ENCODE assay signal across 8 mouse cellular contexts in genomic region chr15:96699521-96700511, GRCm38 (mm10). TPM values are rescaled to one million over a fixed set of nuclear protein-coding genes. Genes with fewer than 3 reads are reported as not detected.
DNase-seq lines count a peak whose midpoint lies in the region; ATAC-seq and TF ChIP-seq lines count a peak whose summit lies in the region.

Gene Slc38a2, minus strand, starts transcription at chr15:96699730.

- peak; percentile 89 for ATAC-seq in forebrain, postnatal 0 days
- peak; percentile 61 for ATAC-seq in neutrophil, adult 5-6 weeks (ENCODE audit: extremely low read depth, insufficient number of reproducible peaks, low FRiP score, poor library complexity, severe bottlenecking)

- H3K4me3 ChIP-seq in ES-E14 (ENCODE audit: insufficient read depth in 1 of 2, low read depth in 1 of 2, low read length in 2 of 2, poor library complexity in 1 of 2, severe bottlenecking in 1 of 2), result peak within 1 kb of the TSS; percentile 67 to 100
- H3K4me3 ChIP-seq in forebrain, postnatal 0 days (ENCODE audit: low read depth, low read length), result peak within 1 kb of the TSS; percentile 88
- H3K4me3 ChIP-seq in layer of hippocampus, adult 2 months, result peak within 1 kb of the TSS; percentile 93
- H3K4me3 ChIP-seq in lung, adult 2 months (replicated peaks; ENCODE audit: extremely low read depth, low read depth, low read length), result peak within 1 kb of the TSS; percentile 97

- peak within 1 kb of the TSS; percentile 100 for H3K9ac ChIP-seq in ES-E14 (ENCODE audit: insufficient read depth, low read depth, low read length, poor library complexity, severe bottlenecking)
- H3K9ac ChIP-seq in forebrain, postnatal 0 days, result peak within 1 kb of the TSS; percentile 100

- no peak for DNase-seq in ES-E14 (ENCODE audit: low read depth, low spot score)
- DNase-seq in cerebellum, adult 18-20 months, result peak; percentile 94 to 95
- peak; percentile 93 for DNase-seq in forebrain, postnatal 0 days
- peak; percentile 93 to 94 for DNase-seq in heart, postnatal 36 days
- DNase-seq in layer of hippocampus, adult 2 months (ENCODE audit: low spot score in 2 of 2), result peak; percentile 84 to 86
- DNase-seq in lung, adult 2 months, result peak; percentile 92
- peak; percentile 91 to 93 for DNase-seq in thymus, adult 18-20 months

- H3K9me3 ChIP-seq in ES-E14 (ENCODE audit: control insufficient read depth, insufficient read depth, low read depth, low read length), result no peaks in the 10 kb centered on the region
- no peaks in the 10 kb centered on the region for H3K9me3 ChIP-seq in forebrain, postnatal 0 days (ENCODE audit: low read length)

- WGBS in forebrain, postnatal 0 days, result under 1% methylated on average over 70 of the region's 76 CpGs
- WGBS in lung, adult 2 months, result under 1% methylated on average over 73 of the region's 76 CpGs

- no peaks in the 10 kb centered on the region for H3K27me3 ChIP-seq in forebrain, postnatal 0 days (ENCODE audit: insufficient read depth, low read length)

- in situ Hi-C loops in ES-E14 (cut with MboI; ENCODE audit: low sequenced_read_pairs in 2 of 2, unreplicated experiment in 2 of 2), result no loop called here

- intact Hi-C loops in heart, postnatal 36 days (cut with DNase I), result loop anchor here (2.0 to 10.0 kb wide), 5 partner anchors 49 to 1082 kb away; partner anchors contain the start of gene Arid2

- H3K4me1 ChIP-seq in ES-E14 (ENCODE audit: control insufficient read depth in 2 of 2, insufficient read depth in 2 of 2, low read length in 2 of 2, poor library complexity in 1 of 2), result peaks cover 6 to 19% of the 10 kb centered on the region in 2 experiments
- peaks cover 10% of the 10 kb centered on the region; the same call in 1 of the 2 replicates for H3K4me1 ChIP-seq in forebrain, postnatal 0 days (ENCODE audit: insufficient read depth)
- H3K4me1 ChIP-seq in lung, adult 2 months (ENCODE audit: control insufficient read depth, insufficient read depth, low read length), result peaks cover 9% of the 10 kb centered on the region; the same call in 1 of the 2 replicates

- H3K4me2 ChIP-seq in forebrain, postnatal 0 days (ENCODE audit: low read depth), result peak within 1 kb of the TSS; percentile 67

- H3K27ac ChIP-seq in ES-E14 (ENCODE audit: insufficient read depth, low read depth, low read length, poor library complexity, severe bottlenecking), result peak within 1 kb of the TSS; percentile 99
- H3K27ac ChIP-seq in forebrain, postnatal 0 days (ENCODE audit: low read depth, low read length), result peak within 1 kb of the TSS; percentile 100
- peak within 1 kb of the TSS; percentile 100 for H3K27ac ChIP-seq in layer of hippocampus, adult 2 months

- TF ChIP-seq CTCF in forebrain, postnatal 0 days (IDR thresholded peaks at IDR 0.05; ENCODE audit: low read depth), result peak; percentile 36; the same call in 1 of the 2 replicates
- TF ChIP-seq CTCF in layer of hippocampus, adult 2 months (conservative IDR thresholded peaks at IDR 0.05), result peak; percentile 54
- no peak for TF ChIP-seq CTCF in lung, adult 2 months (IDR thresholded peaks at IDR 0.05; ENCODE audit: insufficient read depth, low read length)

- H3K36me3 ChIP-seq in ES-E14 (ENCODE audit: control insufficient read depth, insufficient read depth, low read length, poor library complexity, severe bottlenecking), result peaks cover 34% of the 10 kb centered on the region
- H3K36me3 ChIP-seq in forebrain, postnatal 0 days (ENCODE audit: insufficient read depth), result peaks cover 14% of the 10 kb centered on the region

- TF ChIP-seq POLR2A in lung, adult 2 months (IDR thresholded peaks at IDR 0.05; ENCODE audit: borderline replicate concordance, extremely low read depth, low read depth, low read length), result peak; percentile 98

TF ChIP-seq in ES-E14, 5 proteins besides CTCF, POLR2A, EP300 and RAD21:
- TF ChIP-seq CHD2 (IDR thresholded peaks at IDR 0.05; ENCODE audit: low read depth, low read length), result no peak
- peak; percentile 37; the same call in 1 of the 2 replicates for TF ChIP-seq HCFC1 (IDR thresholded peaks at IDR 0.05; ENCODE audit: borderline replicate concordance, insufficient read depth, low read length)
- peak; percentile 54; the same call in 1 of the 2 replicates for TF ChIP-seq ZNF384 (IDR thresholded peaks at IDR 0.05; ENCODE audit: low read depth, low read length)

RNA-seq across cellular contexts. Expression of gene Slc38a2, which starts in this region (rescaled TPM):
- 262 and 326 TPM in 2 replicates for total RNA-seq in ES-E14 (2012; rRNA removed)
- 80.9 and 107 TPM in 2 replicates for total RNA-seq in forebrain, postnatal 0 days (2014; rRNA removed)
- 69.8 and 78.4 TPM in 2 replicates for polyA plus RNA-seq in forebrain, postnatal 0 days (2015; fragmentation: Nextera tagmentation; extraction: Ambion mirVana)
- 100 to 1,000 TPM; 173 to 251 TPM for total RNA-seq in heart, postnatal 36 days (2021)
- 10 to 100 TPM; 73.5 to 78.1 TPM for total RNA-seq in layer of hippocampus, adult 2 months (2021)
- 23.0 and 37.9 TPM in 2 replicates for polyA plus RNA-seq in lung, adult 2 months (2012; rRNA removed)
- total RNA-seq in neutrophil, adult 5-6 weeks (2017), result 136 and 139 TPM in 2 replicates
